Mouse (Mus musculus): ENCODE data around the gene Tkt.
A peak's percentile ranks its signal among the peaks of the same experiment; 100 is the strongest.
"Not testable (repeated sequence)": the region's sequence is repeated elsewhere in the genome, so short reads cannot be mapped to it uniquely, and the experiment has no call there.

The Tkt gene

GRCm38 (mm10) chr14:30553185-30553584, 5.0 kb downstream of the Tkt start:
- DNase-seq = no peak

DNA sequence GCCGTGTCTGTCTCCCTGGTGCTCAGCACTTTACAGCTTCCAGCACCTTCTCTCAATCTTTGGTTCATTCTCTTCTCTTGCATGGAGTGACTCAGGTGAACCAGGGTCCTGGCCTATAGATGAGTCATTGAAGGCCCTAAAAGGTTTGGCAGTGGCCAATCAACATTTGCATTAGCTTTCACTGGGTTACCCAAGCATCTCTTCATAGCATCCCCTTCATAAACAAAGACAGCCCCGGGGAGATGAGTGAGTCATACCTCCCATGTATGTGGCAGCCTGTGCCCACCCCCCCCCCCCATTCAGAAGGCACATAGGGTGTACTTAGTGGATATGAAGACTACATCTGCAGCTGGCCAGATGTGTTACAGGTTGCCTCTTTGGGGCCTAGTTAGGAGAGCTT, 8.5 kb downstream of the Tkt start:
- DNase-seq = no peak

DNA sequence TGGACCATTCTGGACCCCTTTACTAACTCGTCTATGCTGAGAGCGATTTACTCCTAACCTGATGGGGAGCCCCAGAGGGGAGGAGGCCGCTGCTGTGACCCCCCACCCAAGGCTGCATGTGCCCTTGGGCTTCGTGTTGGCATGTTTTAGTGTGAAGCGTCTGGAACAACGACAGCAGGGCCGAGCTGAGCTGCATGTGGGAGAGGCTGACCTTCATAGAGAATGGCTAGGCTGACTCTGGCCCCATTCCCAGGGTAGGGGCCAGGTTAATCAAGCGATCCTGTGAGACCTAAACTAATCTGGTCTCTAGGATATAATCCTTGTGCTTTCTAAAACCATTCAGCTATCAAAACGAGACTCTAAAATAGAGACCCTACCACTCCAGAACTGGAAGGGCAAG, 9.6 kb downstream of the Tkt start:
- DNase-seq = no peak

DNA sequence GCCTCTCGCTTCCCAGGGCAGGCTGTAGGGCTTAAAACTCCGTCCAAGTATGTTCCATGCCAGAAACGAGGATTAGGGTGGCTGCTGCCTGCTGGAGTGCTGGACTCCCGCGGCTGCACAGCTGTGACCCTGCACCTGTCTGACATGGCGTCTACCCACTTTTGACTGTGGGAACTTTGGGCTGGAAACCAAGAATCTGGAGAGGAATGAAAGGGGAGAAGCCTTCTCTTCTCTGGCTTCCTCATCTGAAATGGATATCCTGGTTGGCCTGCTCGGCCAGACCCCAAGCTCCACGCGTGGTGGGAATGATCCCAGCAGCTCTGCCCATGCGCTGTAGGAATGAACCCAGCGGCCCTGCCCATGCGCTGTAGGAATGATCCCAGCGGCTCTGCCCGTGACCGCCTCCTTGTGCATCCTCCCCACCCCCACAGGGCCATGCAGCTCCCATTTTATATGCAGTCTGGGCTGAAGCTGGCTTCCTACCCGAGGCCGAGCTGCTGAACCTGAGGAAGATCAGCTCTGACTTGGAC, 11.2 kb downstream of the Tkt start:
- DNase-seq = peak; percentile 43 to 58

DNA sequence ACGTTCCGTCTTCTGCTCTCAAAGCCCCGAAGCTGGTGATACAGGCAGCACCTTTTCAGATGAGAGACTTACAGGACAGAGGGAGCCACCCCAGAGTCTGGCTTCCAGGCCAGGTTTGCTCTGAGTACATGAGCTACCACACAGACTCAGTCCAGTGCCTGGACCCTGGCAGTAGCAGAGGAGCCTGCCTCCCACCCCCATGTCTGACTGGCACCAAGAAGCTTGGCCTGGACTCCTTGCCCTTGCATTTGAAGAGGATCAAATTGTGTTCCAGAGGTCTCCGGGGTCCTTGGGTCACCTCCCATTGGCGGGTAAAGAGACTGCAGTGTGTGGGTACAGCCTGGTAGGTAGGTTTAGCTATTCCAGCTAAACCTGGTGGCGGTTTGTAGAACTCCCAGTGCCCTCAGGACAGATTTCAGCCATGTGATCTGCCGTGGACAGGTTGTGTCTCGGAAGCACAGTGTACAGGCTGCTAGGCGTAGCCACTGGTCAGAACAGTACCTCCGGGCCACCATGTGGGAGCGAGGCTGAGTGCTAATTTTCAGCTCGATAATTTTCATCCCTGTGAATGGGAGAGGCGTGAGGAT, 12.7 kb downstream of the Tkt start:
- no peak for DNase-seq

DNA sequence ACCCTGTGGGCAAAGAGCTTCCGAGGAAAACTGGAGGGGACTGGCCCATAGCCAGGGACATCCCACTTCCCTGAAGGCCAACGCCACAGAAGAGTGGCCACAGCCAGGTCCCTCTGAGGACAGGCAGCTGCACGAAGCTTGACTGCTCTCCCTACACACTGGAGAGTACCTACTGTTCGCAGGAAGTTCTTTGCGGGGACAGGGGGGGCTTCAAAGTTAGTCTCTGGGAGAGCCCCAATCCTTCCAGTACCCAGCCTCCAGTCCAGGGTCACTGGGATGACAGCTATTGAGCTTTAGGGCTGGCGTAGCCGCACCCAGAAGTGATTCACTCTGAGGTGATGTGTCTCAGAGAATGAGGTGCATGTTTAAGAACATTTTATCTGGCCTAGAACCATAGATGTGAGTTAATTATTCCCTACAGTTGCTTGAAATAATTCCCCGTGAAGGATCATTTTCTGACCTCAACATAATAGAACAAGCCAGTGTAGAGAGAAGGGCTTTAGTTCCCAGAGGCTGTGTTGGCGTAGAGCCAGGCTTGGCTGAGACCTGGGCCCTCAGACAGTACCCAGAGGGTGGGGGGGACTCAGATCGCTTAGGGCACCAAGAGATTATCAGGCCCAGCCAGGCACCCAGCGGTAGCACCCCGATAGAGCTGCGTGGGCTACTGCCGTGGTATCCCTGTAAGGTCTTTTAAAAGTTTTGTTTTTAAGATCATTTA, 13.5 kb downstream of the Tkt start:
- DNase-seq = peak in 1 of 2 experiments; percentile 40

- no peak for DNase-seq
Observed at GRCm38 (mm10) chr14:30562343-30562742, 14.2 kb downstream of the Tkt start.

- DNase-seq = no peak
Observed at GRCm38 (mm10) chr14:30564451-30564850, 16.3 kb downstream of the Tkt start.

DNA sequence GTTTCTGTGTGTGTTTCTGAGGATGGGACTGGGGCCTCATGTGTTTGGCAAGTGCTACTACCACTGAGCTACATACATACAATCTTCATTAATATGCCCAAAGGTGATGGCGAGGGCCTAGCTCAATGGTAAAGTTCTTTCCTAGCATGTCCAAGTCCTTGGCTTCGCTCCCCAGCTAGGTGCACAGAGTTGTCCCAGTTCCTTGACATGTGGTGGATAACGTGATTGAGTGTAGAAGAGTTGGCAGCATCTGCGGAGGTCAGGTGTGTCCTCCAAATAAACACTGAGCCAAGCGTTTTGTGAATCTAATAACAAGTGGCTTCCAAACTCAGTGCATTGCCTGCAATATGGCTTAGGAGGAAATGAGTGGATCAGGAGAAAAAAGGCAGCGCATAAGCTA, 18.2 kb downstream of the Tkt start:
- DNase-seq = no peak

GRCm38 (mm10) chr14:30568016-30568415, 19.9 kb downstream of the Tkt start:
- no peak for DNase-seq

DNA sequence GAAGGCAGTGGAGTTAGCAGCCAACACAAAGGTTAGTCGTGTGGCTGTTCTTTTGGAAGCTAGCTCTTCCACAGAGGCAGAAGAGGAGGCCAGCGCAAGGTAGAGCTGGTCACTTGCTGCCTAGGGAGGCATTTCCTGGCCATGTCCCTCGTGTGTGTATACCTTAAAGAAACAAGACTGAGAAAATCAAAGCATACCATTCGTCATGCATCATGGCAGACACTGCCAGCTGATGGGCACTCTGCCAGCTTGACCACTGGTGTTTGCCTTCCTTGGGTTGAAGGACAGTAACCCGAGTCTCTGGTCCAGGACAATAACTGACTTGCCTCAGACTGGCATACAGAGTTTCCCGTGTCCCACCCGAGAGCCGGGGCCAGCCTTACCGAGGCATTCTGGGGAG, 22.1 kb downstream of the Tkt start:
- no peak for DNase-seq

- no peak for DNase-seq
Observed at GRCm38 (mm10) chr14:30572253-30572652, 24.1 kb downstream of the Tkt start.

- no peak for DNase-seq
Observed at GRCm38 (mm10) chr14:30573235-30573634, 25.1 kb downstream of the Tkt start.

DNA sequence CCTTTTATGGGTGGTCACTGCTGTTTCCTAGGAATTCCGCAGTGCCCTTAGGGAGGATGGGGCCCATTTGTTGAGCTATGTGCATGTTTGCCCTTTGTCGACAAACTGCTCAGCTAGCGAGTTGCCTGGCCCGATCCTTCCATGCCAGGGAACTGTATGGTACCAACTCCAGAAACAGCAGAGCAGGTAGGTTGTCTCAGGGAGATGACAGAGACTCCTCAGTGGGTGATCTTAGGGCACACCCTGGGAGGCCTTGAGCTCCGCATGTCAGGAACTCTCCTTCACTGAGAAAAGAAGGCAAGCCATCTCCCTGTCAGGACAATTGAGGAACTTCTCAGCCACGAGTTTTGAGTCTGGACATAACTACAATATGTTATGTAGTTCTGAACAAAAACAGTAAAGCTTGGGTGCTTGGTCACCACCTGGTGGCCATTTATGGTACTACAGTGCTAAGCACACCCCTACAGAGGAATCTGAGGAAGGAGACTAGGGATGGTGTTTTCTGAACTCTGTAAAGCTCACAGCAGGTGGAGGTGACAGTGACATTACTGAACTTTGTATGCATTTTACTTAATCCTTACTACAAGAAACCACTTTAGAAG, 25.9 kb downstream of the Tkt start:
- DNase-seq = peak; percentile 75 to 83

DNA sequence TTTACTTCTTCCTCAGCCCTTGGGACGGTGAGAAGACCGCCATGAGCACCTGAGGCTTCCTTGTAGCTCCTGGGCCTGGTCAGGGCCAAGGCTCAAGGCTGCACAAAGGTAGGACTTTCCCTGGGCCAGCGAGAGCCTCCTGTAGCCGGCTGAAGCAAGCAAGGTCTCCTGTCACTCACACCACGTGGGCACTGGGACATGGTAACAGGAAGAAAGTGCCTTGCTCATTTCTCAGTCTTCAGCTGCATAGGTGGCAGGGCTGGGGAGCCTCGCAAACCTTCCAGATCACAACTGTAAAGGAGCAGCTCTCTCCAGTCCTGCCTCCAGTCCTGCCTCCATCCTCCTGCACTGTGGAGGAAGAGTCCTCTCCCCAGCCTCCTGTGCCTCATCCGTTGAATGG, 27.6 kb downstream of the Tkt start:
- no peak for DNase-seq

DNA sequence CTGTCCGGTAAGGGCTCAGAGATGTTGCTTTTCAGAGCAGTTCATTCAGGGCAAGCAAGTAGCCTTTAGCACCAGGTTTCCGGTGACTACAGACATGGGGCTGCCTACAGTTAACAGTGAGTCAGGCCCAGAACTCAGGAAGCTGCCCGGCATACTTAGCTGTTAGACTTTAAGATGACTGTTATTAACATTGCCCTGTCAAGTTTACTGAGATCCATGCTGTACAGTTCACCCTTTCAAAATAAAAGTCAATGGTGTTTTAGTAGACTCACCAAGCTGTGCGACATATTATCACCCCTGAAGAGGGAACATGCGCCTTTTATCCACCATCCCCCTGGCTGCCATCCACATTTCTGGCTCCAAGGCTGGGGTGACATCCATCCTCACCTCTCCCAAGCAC, 28.1 kb downstream of the Tkt start:
- DNase-seq = no peak

DNA sequence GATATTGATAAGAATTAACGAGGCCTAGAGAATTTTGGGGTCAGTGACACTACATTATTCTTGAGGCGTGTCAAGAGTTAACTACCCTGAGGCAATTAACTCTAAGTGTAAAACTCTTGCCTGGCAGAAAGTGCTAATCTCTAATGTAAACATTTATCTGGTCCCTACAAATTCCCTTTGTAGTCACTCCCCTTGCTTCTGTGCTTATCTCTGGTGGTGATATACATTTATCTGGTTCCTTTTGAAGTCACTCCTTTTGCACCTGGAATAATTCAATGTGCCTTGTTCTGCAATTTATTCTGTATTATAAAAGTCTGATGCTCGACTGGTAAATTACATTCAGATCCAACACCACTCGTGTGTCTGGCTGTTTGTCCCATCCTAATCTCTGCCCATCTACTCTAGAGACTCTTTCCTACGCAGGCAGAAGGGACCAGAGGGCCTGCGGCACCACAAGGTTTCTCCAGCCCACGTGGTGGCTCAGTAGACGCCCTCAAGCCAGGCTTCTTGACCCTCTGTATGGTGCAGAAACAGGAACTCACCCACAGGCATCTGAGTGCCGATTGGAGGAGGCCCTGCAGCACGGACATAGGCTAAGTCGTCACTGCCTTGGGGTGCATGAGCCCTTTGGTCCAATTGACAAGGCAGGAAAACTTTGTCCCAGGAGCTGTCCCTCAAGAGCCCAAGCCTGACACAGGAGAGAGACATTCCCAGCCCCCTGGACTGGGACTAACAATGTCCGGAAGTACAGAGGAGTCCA, 29.3 kb downstream of the Tkt start:
- DNase-seq = not testable (repeated sequence)

DNA sequence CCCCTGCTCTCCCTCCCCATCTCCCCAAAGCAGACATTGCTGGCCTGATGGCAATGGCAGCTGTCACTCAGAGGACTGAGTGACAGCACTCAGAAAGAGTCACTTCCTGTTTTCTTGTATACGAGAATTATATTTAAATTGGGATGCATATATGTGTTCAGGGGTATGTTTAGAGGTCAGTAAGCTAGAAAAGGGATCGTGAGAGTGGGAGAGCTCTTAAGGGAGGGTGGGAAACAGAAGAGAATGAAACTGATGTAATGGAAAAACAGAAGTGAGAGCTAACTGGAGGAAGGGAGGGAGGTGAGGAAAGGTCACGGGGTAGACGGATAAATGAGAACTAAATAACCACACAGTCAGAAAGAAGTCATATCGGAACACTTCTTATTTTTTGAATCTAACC, 31.0 kb downstream of the Tkt start:
- DNase-seq = no peak

- DNase-seq = no peak
Observed at GRCm38 (mm10) chr14:30579882-30580281, 31.7 kb downstream of the Tkt start.

GRCm38 (mm10) chr14:30581238-30581637, 33.1 kb downstream of the Tkt start:
- DNase-seq = no peak

DNA sequence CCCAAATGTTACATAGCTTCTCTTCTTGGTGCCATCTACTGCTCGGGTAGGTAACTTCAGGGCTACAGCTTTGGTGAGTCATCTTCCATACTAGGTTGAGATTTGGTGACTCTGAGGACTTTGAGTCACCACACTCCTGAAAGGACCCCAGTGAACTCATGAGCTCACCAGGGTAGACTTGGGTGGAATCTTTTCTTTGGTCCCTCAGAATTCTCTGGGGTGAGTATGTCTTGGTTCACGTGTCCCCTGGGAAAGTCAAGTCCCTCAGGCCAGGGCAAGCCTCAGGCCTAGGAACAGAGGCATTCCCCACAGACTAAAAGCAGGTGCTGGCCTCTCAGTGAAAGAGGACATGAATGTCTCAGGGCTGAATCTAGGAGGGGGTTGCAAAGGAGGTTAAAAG, 35.9 kb downstream of the Tkt start:
- no peak for DNase-seq

- no peak for DNase-seq
Observed at GRCm38 (mm10) chr14:30584497-30585251, 36.5 kb downstream of the Tkt start.

DNA sequence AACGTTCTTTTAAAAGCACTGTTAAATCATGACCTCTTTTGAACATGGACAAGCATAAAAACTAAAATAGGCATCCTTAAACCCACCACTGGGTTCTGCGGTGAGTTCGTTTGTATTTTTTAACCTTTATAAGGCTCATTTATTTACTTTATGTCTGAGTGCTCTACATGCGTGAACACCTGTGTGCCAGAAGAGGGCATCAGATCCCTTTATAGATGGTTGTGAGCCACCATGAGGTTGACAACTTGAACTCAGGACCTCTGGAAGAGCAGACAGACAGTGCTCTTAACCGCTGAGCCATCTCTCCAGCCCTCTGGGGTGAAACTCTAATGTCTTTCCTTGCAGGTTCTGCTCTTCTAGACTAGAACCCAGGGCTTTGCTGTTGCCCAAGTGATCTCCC, 37.2 kb downstream of the Tkt start:
- no peak for DNase-seq

Data from cerebellum, postnatal 36 days (tissue).